Mouse (Mus musculus): Measurements from ENCODE around the gene Zfp384.
A peak's percentile ranks its signal among the peaks of the same experiment; 100 is the strongest.
"Not testable (repeated sequence)": the region's sequence is repeated elsewhere in the genome, so short reads cannot be mapped to it uniquely, and the experiment has no call there.

Gene Zfp384

GRCm38 (mm10) chr6:125009181-125010073, 482 bp downstream of the Zfp384 start:
- peak; percentile 48 for DNase-seq (ENCODE audit: low spot score)

- DNase-seq (ENCODE audit: low spot score): no peak
These were observed 8.7 kb downstream of the Zfp384 start for GRCm38 (mm10) chr6:125017682-125018081.

DNA sequence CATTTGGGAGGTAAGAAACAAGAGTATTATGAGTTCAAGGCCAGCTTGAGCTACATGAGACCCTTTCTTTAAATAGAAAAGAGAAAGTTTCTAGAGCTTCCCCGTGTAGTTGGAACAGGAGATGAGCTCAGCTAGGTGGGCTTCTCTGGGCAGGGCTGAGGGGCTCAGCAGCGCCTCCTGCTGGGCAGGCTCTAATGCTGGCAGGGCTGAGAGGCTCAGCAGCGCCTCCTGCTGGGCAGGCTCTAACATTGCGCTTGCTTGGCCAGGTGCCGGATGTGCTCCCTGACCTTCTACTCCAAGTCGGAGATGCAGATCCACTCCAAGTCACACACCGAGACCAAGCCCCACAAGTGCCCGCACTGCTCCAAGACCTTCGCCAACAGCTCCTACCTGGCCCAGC, 21.6 kb downstream of the Zfp384 start:
- not testable (repeated sequence) for DNase-seq (ENCODE audit: low spot score)

GRCm38 (mm10) chr6:125031604-125032003, 22.7 kb downstream of the Zfp384 start:
- DNase-seq (ENCODE audit: low spot score): no peak

DNA sequence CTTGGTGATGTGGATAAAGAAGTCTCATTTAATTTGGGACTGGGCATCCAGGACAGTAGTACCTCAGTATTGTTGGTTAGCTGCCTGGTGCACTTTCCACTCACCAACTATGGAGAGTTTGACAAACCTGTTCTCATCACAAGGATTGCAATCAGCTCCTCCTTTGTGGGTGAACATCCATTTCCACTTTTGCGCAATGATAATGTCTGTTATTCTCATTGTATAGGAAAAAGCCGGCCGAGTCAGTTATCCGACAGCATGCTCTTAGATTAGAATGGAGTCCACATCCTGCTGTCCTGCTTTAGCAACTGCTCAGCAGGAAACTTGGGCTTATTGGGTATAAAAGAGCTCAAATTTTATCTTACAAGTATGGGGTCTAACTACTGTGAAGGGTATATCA, 29.7 kb downstream of the Zfp384 start:
- no peak for DNase-seq (ENCODE audit: low spot score)

- no peak for DNase-seq (ENCODE audit: low spot score)
These were observed 30.2 kb downstream of the Zfp384 start for GRCm38 (mm10) chr6:125039131-125039530.

DNA sequence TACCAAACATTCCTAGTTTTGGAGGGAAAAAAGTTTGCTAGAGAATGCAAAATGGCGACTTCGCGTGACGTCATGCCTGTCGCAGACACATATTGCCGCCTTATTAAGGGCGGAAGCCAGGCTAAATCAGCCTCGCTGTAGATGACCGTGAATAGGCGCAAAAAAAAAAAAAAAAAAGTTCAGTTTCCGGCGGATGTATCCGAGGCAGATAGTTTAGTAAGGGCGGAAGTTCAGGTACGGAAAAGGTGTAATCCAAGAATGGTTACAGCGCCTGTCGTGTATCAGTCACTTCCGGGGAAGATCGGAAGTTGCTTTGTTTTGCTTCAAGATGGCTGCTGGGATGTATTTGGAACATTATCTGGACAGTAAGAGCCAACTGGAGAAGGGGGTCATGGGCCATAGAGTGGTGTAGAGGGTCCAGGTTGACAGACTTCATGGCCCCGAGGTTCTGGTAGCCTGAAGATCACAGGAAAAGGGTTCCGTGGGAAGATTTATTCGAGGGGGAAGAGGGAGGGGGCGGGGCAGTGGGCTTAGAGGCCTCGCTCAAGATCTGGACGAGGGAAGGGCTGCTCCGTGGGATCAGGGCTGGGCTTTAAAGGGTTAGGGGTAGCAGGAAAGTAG, 30.7 kb downstream of the Zfp384 start, which contains the start of gene Ing4:
TSS of gene Ing4 (plus strand) at position 228 of the 621 bp plus-strand sequence.
- peak; percentile 56 for DNase-seq (ENCODE audit: low spot score)

DNA sequence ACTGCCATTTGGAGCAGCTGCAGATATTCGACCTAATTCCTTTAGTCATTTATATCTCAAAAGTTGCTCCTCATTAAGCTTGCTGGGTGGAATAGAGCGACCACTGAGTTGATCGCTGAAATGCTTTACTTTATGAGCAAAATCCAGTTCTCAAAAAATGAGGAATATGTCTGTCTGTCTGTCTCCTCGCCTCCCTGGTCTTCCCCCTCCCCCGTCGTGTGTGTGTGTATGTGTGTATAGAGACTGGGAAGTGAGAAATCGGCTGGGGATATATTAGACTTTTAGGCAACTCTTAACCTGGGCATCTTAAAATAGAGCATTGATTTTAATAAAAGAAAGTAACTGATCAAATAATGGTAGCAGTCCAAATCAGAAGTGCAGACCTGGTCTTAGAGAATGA, 31.3 kb downstream of the Zfp384 start:
- no peak for DNase-seq (ENCODE audit: low spot score)

DNA sequence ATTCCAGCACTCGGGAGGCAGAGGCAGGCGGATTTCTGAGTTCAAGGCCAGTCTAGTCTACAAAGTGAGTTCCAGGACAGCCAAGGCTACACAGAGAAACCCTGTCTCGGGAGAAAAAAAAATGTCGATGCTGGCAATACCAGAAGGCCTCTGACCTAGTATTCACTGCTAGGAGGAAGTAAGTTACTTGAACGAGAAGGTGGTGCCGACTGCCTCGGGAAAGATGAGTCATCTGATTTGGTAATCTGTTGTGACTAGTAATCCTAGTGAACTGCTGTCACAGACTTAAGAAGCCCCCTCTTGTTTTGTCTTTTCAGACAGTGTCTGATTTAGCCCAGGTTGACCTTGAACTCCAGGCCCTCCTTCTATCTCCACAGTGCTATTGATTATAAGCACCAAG, 32.1 kb downstream of the Zfp384 start:
- no peak for DNase-seq (ENCODE audit: low spot score)

DNA sequence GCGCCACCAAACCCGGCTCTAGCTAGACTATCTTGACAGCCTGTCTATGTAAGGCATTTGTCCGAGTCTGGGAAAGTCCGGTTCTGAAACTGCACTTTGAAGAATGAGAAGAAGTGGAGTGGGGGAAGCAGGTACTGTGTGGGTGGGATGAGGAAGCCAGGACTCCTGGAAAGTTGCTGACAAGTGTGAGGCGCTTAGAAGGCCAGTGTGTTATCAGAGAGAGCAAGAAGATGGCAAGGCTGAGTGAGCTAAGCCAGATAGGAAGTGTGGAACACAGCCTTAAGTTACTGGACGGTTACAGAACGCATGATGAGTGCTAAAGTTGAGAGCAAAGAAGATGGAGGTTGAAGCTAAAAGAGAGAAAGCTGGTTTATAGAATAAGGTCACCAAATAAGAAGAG, 33.1 kb downstream of the Zfp384 start:
- DNase-seq (ENCODE audit: low spot score): no peak

DNA sequence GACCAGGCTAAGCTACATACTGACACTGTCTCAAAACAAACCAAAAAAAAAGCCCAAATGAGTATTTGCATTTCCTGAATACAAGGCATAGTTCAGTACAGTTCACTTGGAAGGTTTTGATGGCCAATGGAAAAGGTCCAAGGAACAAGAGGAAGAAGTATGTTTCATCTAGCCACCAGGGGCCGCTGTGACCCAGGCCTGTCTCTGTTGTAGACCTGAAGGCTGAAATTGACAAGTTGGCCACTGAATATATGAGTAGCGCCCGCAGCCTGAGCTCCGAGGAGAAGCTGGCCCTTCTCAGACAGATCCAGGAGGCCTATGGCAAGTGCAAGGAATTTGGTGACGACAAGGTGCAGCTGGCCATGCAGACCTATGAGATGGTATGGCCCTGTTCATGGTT, 37.7 kb downstream of the Zfp384 start:
- peak; percentile 35 for DNase-seq (ENCODE audit: low spot score)

- no peak for DNase-seq (ENCODE audit: low spot score)
These were observed 40.7 kb downstream of the Zfp384 start, which contains the start of gene Acrbp for GRCm38 (mm10) chr6:125049678-125050077. TSS of gene Acrbp (plus strand) at chr6:125049689.

DNA sequence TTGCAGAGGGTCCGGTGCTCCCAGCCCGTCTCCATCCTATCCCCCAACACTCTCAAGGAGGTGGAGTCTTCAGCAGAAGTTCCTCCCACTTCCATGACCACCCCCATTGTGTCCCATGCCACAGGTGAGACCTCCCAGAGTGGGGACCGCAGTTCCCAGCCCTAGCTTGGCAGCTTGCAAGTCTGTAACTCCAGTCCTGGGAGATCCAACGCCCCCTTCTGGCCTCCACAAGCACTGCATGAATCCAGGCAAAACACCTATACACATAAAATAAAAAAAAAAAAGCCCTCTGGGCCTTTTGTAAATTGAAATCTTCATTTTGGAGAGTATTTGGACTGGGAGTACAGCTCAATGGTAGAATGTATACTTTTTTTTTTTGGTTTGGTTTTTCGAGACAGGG, 42.3 kb downstream of the Zfp384 start:
- no peak for DNase-seq (ENCODE audit: low spot score)

- DNase-seq (ENCODE audit: low spot score): no peak
These were observed 52.5 kb downstream of the Zfp384 start for GRCm38 (mm10) chr6:125061493-125061892.

- DNase-seq (ENCODE audit: low spot score): no peak
These were observed 53.6 kb downstream of the Zfp384 start for GRCm38 (mm10) chr6:125062511-125062910.

DNA sequence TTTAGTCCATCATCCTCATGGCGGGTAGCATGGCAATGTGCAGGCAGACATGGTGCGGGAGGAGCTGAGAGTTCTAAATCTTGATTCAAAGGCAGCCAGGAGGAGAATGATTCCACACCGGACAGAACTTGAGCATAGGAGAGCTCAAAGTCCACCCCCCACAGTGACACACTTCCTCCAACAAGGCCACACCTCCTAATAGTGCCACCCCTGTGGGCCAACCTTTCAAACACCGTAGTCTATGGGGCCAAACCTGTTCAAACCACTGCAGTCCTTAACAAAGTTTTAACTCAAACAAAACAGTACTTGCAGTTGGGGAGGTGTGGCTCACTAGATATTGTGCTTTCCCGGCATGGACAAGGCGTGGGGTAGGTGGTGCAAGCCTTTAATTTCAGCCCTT, 55.0 kb downstream of the Zfp384 start:
- no peak for DNase-seq (ENCODE audit: low spot score)

DNA sequence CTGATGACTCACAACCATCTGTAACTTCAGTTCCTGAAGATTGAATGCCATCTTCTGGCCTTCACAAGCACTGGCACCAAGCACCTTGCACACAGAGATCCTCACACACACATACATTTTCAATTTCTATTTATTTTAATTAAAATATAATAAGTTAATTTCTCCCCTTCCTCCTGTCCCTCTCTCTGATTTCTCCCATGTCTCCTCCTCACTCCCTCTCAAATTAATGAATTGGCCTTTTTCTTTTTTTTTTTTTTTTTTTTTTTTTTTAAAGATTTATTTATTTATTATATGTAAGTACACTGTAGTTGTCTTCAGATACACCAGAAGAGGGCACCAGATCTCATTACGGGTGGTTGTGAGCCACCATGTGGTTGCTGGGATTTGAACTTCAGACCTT, 56.3 kb downstream of the Zfp384 start:
- not testable (repeated sequence) for DNase-seq (ENCODE audit: low spot score)

- DNase-seq (ENCODE audit: low spot score): no peak
These were observed 58.6 kb downstream of the Zfp384 start, which contains the start of gene Lpar5 for GRCm38 (mm10) chr6:125067571-125067995. TSS of gene Lpar5 (plus strand) at chr6:125067920.

GRCm38 (mm10) chr6:125071170-125071895, 62.4 kb downstream of the Zfp384 start:
- DNase-seq (ENCODE audit: low spot score): no peak

- DNase-seq (ENCODE audit: low spot score): no peak
These were observed 62.9 kb downstream of the Zfp384 start for GRCm38 (mm10) chr6:125071896-125072279.

GRCm38 (mm10) chr6:125073825-125074224, 64.9 kb downstream of the Zfp384 start:
- DNase-seq (ENCODE audit: low spot score): no peak

GRCm38 (mm10) chr6:125081394-125081793, 72.4 kb downstream of the Zfp384 start:
- DNase-seq (ENCODE audit: low spot score): no peak
